Mouse (Mus musculus) adrenal gland, postnatal 25 days (tissue): ENCODE results near the gene Sfrp5. TPM values are rescaled to one million over a fixed set of nuclear protein-coding genes. Genes with fewer than 3 reads are reported as not detected.

ENCODE experiments used
- total RNA-seq: library from RNA; stranded (reverse); gene quantifications from 2 replicates; pipeline ENCODE4 v1.2.3, GENCODE M21; 2021

Gene Sfrp5
- total RNA-seq, 1 experiment from 2014 or later, result 1.8 TPM

Other genes with a start within 250 kb of the Sfrp5 start
- gene Mms19, start 221.1 kb downstream of the Sfrp5 start, total RNA-seq, result 19.0 and 31.0 TPM in 2 replicates
- 15.2 and 18.2 TPM in 2 replicates for gene Ubtd1, start 220.5 kb downstream of the Sfrp5 start, total RNA-seq
- gene Ankrd2, start 166.3 kb downstream of the Sfrp5 start, total RNA-seq, result 0.46 TPM in 1 of 2 replicates, not detected in the other
- 4.5 and 5.2 TPM in 2 replicates for gene Hoga1, start 156.6 kb downstream of the Sfrp5 start, total RNA-seq
- gene 4933411K16Rik, start 150.0 kb downstream of the Sfrp5 start, total RNA-seq, result 0.67 and 1.1 TPM in 2 replicates
- 6.6 and 10.1 TPM in 2 replicates for gene Morn4, start 115.9 kb downstream of the Sfrp5 start, total RNA-seq
- gene Pi4k2a, start 111.8 kb downstream of the Sfrp5 start, total RNA-seq, result 58.2 and 62.4 TPM in 2 replicates
- gene Avpi1, start 73.2 kb downstream of the Sfrp5 start, total RNA-seq, result 74.4 and 98.1 TPM in 2 replicates
- 40.4 and 45.0 TPM in 2 replicates for gene Marveld1, start 54.9 kb downstream of the Sfrp5 start, total RNA-seq
- 51.8 and 73.5 TPM in 2 replicates for gene Zfyve27, start 38.3 kb downstream of the Sfrp5 start, total RNA-seq
- 0.86 and 1.2 TPM in 2 replicates for gene Golga7b, start 45.3 kb upstream of the Sfrp5 start, total RNA-seq
- gene Crtac1, start 229.5 kb upstream of the Sfrp5 start, total RNA-seq, result 0.64 TPM in 1 of 2 replicates, not detected in the other